Mouse (Mus musculus): Measurements from ENCODE around the gene Arhgap18.

The Arhgap18 gene

DNA sequence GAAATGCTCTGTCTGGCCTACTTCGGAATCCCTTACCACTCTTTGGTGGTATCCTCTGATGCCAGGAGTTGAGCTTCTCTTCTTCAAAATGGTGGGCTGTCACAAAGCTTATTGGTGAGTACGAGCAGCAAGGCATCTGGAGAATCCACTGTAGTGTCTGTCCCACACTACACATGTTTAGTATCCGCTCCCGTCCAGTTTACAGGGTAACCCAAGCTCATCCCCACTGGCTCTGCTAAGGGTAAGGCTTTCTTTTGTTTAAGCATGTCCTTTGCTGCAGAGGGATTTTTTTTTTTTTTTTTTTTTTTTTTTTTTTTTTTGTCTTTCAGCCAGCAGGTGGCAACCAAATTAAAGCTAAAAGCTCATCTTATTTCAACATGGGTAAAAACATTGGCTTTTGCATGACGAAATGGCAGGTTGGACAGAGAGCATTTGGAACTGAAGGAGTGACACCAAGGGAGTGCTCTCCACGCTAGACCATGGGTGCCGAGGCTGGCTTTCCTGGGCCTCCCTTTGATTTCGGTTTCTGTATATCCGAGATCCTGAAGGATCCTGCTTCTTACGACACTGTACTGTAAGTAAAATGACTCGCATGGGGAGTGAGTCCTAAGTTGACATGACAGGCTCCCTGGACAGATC is at the start of gene Arhgap18:
Gene Arhgap18 (plus strand): TSS at position 493 of the 639 bp plus-strand sequence.
- DNase-seq (ENCODE audit: low spot score in 2 of 2) = no peak

DNA sequence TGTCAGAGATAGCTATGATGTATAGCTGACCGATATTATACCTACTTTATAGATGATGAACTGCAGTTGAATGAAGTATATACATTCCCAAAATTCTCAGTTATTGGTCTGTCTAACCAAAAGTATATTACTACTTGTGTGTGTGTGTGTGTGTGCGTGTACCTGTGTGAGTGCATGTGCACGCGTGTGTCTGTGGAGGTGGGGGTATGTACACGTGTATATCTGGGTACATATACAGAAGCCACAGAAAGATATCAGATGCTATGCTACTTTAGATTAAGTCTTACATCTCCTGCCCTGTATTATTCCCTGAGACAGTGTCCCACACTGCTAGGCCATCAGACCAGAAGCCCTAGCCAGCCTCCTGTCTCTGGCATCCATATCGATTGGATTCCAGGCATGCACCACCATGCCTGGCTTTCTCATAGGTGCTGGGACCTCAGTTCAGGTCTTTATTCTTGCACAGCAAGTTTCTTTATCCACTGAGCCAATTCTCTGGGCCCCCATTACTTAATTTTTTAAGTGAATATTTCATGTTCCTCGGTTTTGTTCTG is 42.7 kb upstream of the Arhgap18 start:
- DNase-seq (ENCODE audit: low spot score in 2 of 2) = no peak

DNA sequence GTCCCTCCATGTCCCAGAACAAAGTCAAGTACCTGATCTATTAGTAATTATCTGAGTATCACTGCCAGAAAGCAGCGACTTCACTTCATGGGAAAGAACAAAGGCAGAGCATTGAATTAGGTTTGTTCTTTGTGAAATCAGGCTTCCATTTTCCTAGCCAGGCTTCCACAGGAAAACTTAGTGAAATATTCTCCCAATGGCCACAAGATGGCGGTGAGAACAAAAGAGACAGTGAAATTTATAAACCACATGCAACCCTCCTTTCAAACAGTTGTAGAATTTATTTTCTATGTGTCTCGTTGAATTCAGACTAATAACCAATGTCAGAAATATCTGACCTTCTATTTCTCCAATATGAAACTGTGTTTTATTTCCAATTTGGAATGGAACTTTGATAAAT is 42.2 kb upstream of the Arhgap18 start:
- DNase-seq (ENCODE audit: low spot score in 2 of 2) = no peak

DNA sequence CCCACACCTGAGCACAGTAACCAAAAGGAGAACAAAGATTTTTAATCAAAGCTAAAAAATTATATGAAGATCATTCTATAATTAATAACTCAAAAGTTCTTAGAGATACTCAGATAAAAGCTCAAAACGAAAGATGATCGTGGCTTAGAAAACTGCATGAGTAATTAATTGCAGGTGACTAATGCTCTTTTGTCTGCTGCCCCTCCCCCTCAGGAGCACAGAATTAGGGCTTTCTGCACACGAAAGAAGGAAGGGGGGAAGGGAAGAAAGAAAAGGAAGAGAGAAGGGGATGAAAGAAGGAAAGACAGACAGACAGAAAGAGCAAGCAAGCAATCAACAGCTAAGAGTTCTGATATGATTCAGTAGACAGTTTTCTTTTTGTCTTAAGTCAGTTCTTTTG is 39.2 kb upstream of the Arhgap18 start:
- no peak for DNase-seq (ENCODE audit: low spot score in 2 of 2)

DNA sequence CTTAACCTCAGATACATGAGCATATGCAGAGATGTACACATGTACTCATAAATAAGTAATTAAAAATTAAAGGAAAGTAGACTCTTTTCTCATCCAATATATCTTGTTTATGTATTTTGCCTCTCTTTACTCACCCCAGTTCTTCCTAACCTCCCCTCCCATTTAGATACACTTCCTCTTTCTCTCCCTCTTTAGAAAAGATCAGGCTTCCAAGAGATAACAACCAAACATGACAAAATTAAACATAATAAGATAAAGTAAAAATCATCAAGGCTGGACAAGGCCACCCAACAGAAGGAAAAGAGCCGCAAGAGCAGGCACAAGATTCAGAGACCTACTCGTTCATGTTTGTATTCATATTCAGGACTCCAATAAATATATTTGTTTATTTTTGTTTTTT is 28.5 kb upstream of the Arhgap18 start:
- DNase-seq (ENCODE audit: low spot score in 2 of 2) = no peak

DNA sequence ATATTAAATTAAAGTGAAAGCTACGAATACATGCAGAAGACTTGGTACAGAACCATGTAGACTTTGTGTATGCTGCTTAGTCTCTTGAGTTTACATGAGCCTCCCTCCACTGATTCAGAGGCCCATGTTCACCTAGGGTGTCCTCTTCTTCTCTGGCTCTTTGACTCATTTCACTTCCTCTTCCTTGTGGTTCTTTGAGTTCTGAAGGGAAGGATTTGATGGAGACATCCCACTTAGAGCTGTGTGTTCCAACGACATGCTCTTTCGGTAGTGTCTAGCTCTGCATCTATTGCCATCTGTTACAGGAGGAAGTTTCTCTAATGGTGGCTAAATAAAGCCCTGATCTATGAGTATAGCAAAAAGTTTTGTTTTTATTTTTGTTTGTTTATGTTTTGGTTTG is 28.0 kb upstream of the Arhgap18 start:
- DNase-seq (ENCODE audit: low spot score in 2 of 2) = no peak

DNA sequence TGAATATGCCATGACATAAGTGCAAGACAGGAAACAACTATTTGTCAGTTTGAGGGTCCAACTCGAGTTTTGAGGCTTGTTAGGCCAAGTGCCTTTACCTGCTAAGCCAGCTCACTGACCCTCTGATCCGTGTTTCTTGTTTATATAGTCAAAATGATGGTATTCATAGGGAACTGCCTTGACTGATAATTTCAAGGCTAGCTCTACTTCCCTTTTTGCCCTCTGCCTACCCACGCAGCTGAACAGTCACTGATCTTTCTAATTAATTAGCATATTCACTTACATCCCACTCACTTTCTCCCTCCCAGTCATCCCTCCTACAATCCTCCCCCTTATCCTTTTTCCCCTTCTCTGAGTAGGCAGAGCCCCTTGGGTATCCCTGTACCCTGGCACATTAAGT is 2.4 kb upstream of the Arhgap18 start:
- DNase-seq (ENCODE audit: low spot score in 2 of 2) = no peak

DNA sequence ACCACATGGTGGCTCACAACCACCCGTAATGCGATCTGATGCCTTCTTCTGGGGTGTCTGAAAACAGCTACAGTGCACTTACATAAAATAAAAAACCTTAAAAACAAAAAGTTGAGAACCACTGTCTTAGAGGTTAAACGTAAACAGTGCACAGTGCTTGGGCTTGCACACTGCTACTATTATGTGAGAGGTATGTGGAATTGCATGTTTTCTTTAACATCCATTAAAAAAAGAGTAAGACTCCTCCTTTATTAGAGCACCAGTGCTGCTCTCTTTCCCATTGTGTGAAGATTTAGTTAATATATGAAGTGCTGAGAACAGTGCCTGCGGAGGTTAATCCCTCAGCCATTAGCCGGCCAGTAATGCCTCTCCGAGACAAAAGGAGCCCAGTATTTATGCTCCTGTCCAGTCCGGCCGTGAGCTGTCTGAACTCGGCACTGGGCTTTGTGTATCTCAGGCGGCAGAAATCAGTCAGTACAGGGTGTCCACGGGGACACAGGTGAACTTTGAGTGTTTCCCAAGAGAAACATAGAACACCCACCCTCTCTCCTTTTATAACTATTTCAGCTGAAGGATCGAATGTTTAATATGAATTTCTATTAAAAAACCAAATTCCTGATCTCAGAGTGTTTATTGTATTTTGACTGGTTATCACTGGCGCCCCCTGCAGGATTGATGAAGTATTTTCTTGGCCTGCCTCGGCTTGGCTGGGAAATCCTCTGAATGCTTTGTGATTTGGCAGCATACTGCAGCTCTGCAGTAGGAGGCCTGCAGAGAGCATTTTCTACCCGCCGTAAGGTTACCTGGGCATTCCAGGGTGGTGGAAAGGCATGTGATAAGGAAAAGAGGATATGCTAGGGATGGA is 925 bp upstream of the Arhgap18 start:
- peak in 1 of 2 experiments; percentile 39 for DNase-seq (ENCODE audit: low spot score in 2 of 2)

DNA sequence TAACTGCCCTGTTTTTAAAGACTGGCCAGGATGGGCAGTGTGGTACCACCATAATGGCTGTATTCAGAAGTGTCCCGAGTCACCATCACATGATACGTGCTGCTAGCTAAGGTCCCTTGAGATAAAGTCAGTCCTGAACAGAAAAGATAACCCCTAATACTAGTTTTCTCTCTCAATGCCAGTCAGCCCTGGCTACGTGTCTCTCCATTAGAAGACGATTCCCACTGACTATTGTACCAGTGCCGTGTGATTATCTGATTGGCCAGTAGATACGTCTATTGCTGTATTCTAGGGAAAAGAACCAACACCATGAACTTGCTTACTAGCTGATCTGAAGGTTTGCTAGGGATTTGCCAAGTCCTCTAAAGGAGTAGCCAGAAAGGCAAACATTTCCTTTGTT is 785 bp downstream of the Arhgap18 start:
- DNase-seq (ENCODE audit: low spot score in 2 of 2) = no peak

DNA sequence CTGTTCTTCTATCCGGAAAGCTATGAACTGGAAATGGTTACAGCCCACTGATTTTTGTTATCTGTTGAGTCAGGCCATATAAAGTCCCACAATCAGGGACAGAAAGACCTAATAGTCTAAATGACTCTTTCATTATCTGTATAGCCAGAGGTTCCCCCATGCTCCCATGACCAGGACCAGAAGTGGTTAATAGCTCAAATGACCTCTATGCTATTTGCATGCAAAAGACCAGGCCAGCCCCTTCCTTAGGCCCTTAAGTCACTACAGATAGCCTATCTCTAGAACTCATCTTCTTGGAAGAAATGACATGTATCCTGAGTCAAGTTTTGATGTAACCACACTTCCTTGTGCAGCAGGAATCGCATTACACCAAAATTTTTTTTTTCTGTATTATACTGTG is 4.0 kb downstream of the Arhgap18 start:
- DNase-seq (ENCODE audit: low spot score in 2 of 2) = no peak

DNA sequence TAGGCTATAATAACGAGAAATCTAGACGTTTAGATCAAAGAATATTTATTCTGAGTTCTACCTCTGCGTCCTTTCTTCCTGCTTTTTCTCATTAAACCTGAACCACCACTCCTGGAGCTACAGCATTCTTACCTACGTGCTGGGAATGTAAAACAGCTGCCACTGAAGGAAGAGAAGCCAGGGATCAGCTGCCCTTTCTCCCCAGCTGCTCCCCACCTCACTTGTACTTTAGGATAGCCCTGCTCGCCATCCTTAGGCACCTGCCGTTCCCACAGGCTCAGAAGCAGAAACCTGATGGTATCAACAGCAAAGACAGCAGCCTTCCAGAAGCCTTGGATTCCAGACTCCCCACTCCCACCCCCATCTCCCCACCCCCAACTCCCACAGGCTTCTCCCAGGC is 6.2 kb downstream of the Arhgap18 start:
- DNase-seq (ENCODE audit: low spot score in 2 of 2) = no peak

DNA sequence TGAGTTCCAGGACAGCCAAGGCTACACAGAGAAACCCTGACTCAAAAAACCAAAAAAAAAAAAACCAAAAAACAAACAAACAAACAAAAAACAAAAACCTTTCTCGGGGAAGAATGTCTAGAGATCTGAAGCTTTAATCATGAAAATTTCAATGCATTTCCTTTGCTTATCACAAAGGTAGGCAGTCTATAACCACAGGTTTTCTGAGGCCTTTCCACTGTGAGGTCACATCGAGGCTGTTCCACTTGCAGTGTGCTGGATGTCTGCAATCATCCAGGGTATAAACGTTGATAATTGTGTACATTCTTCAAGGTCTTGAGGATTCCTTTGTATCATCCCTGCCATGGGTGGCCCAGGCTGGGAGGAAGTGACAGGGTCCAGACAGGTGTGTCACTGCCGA is 7.9 kb downstream of the Arhgap18 start:
- no peak for DNase-seq (ENCODE audit: low spot score in 2 of 2)

DNA sequence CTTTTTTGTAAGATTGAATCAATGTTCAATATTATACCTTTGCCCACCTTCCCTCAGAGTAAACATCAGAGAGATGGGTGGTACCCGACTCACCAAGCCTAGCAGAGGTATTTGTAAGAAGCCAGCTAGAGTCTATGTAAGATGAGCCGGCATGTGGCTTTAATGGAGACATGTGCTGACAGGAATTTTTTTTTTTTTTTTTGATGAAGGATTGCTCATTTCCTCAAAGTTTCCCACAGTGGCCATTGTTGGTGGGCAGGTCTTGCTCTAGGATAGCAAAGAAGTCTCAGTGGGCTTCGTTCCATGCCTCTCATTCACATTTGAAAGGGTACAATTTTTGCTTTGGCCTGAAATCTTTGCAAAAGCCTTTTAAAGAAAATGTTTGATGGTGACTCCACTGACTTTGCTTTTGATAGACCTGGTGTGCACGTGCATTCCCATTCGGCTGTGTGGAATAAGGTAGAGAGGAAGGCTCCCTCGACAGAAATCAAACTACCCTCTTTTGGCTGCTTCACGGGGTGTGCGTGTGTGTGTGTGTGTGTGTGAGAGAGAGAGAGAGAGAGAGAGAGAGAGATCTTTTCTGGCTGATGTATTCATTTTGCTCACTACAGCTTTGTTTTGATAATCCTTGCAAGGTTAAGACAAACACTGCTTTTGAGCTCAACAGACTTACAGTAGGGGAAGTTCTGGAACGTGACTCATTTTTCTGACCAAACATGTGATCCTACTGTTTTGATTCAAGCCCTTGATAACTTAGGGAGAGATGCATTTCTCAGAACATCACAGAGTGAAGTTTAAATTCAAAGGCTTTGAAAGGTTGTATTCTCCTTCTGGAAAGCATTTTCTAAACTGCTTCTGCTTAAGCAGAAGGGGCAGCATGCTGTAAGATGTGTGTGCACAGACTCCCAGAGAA is 9.0 kb downstream of the Arhgap18 start:
- DNase-seq (ENCODE audit: low spot score in 2 of 2) = no peak

DNA sequence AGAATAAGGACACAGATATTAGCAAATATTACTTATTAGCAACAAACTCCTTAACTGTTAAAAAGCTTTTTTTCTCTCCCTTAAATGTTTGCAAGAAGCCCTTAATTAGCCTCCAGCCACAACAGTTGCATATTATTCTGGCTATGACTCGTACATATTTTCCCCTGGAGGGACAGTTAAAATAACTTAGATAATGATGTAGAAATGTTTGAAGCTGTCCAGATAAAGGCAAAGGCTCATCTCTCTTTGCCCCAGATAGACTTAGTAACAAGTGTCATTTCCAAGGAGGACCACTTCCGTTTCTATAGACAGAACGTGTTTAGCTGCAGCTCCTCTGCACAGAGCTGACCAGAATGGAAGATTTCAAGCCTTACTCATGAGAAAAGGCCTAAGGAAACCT is 14.0 kb downstream of the Arhgap18 start:
- DNase-seq (ENCODE audit: low spot score in 2 of 2) = no peak

DNA sequence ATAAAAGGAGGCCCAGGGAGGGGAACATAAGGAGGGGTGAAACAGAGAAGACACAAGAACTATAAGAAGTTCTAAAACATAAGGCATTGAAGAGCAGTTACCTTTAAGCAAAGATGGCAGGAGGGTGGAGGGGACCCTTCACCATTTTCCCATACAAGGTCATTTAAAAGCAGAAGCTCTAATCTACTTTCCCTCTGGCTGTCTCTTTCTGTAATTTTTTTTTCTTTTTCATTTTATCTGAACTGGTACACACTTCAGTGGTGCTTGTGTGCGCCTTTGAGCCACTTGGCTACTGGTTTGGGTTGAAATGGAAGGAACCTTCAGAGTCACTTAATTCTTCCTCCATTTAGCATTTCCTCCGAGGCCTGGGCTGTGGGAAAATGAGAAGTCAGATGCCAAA is 15.7 kb downstream of the Arhgap18 start:
- no peak for DNase-seq (ENCODE audit: low spot score in 2 of 2)

DNA sequence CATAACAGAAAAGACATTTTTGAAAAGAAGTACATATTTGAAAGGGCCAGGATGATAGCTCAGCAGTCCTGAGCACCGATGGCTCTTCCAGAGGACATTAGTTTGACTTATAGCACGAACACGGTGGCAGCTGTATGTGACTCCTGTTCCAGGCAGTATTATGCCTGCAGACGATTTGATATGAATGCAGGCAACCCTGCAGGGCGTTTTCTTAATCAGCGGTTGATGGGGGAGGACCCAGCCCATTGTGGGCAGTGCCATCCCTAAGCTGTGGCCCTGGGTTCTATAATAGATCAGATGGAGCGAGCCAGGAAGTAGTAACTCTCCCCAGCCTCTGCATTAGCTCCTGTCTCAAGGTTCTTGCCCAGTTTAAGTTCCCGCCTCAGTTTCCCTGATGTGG is 16.8 kb downstream of the Arhgap18 start:
- no peak for DNase-seq (ENCODE audit: low spot score in 2 of 2)

DNA sequence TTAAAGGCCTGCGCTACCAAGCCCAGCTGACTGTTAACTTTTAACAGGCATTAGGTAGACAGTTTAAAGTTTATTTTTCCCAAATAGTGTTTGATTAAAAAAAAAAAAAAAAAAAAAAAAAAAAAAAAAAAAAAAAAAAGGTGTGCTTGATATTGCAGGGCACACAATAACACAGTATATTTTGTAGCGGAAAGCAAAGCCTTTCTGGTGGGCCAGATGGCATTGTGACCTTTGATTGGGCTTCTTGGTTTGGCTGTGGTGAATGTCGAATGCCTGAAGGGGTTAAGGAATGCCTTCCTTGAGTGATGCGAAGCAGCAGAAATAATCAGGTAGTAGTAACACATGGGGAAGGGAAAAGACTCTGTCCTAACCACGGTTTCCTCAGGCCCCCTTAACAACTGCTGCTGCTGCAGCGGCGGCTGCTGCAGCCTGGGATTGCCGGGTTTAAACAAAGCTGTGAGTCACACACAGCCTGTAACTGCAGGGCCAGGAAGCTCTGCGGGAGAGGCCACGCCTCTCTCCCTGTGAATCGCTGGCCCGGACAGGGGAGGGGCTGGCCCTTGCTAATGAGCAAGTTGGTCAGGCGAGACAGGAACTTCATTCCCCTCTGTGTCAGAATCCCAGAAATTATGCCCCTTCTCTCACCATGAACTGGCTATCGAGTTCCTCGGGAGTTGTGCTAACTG is 18.9 kb downstream of the Arhgap18 start:
- DNase-seq (ENCODE audit: low spot score in 2 of 2) = peak in 1 of 2 experiments; percentile 87

DNA sequence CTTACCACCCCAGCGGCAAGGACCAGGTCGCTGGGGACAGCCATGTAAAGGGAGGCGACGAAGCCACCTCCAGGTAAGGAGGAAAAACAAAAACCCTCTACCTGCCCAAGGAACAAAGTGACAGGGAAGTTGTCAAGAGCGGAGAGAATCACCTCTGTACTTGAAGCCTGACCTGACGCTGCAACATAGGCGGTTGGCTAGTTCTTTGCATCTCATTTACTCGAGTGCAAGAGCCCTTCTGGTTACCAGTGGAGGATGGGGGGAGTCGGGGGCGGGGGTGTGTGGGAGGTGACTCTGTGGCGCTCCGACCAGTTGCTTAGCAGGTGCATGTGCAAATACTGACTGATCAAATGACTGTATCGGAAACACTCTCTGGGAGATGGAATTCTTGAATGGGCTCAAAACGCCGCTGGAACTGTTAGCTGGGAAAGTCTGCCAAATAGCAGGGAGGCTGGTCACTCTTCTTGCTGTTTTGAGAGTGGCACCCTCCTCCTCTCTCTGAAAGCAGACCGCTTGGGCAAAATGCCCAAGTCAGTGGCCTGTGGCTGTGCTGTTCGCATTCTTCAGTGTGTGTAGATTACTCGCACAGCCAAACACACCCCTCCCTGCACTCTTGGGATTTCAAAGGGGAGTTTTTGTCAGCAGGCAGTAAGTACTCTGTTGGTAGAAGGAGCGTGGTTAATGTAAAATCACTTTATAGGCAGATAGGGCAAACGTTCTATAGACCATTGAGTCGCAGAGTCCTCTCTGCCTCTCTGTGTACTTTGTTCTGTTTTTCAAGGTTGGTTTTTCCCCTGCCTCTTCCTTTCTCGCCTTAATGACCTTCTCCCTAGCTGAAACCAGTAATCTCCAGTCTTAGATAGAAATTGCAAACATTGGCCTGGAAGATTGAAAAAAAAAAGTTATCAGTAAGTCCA is 19.7 kb downstream of the Arhgap18 start:
- peak; percentile 47 to 65 for DNase-seq (ENCODE audit: low spot score in 2 of 2)

DNA sequence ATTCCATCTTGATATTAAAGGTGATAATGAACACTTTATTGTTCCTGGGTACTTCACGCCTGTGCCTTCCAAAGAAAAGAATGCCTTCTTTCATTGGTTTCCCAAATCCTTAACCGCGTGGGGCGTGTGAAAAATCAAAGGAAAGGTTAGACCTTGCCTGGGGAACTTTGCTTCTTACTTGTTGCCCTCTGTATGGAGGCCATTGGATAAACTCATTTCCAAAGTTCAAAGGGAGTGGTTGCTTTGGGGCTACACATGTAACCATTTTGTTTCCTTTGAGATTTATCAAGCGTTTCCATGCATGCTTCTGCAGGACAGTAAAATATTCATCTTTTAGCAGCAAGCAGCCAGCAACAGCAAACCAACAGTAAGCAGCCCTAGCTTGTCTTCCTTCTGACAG is 20.3 kb downstream of the Arhgap18 start:
- no peak for DNase-seq (ENCODE audit: low spot score in 2 of 2)

DNA sequence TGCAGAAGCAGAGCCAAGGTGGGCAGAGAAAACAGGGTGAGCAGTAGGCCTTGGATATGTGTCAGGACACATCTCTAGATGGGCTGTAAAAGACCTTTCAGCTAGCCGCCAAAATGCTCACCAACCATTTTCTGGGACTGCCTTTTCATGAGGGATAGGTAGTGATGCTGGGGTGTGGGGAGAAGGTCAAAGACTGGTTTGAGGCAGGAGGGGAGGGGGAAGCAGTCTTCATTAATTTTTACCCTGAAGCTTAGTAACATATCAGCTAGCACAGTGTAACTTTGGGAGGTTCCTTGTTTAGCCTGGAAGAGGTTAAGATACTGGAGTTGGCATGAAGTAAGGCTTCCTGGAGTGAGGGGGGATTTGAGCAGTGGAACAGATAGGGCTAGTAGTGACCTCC is 21.0 kb downstream of the Arhgap18 start:
- no peak for DNase-seq (ENCODE audit: low spot score in 2 of 2)

Measured in urinary bladder, adult 18-20 months (tissue).